ENCODE assay signal across 8 mouse cellular contexts in the genomic region with DNA sequence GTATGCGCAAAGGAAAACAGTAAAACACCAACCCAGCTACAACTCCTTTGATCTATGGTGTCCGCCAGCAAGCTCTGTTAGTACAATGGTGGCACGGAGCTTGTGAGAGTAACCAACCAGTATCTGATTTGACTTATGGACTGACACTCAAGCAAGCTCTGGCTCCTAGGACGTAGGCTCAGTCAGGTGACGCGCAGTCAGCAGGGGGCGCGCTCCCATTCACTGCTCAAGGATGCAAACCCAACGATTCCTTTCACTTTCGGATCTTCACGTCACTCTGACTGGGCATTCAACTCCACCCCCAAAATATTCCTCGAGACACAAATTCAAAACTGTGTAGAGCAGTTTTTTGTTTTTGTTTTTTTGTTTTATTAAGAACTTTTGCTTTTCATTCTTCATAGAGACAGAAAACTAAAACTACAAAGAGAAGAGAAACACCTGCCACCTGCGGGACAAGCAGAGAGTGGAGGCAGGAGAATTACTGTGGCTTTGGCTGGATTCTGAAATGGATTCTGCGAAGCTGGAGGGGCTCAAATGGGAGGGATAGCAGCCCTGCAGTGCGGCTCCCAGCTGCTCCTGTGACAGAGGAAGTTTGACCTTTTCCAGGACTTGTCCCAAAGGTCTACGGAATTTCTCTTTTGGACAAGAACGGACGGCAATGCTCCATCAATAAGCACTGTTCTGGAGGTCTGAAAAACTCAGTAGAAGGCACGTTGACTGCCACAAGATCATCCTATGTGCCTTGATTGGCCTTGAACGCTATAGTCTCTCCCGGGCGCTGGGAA. TPM values are rescaled to one million over a fixed set of nuclear protein-coding genes. Genes with fewer than 3 reads are reported as not detected.
DNase-seq lines count a peak whose midpoint lies in the region; ATAC-seq and TF ChIP-seq lines count a peak whose summit lies in the region.

No protein-coding gene starts in this region.

- 30% methylated on average over 22 of the region's 22 CpGs for WGBS in forebrain, embryonic 13.5 days
- 20% methylated on average over 22 of the region's 22 CpGs for WGBS in liver, embryonic 16.5 days (ENCODE audit: insufficient replicate concordance)
- WGBS in neural tube, embryonic 12.5 days: 39% methylated on average over 22 of the region's 22 CpGs
- WGBS in stomach, postnatal 0 days: 25% methylated on average over 22 of the region's 22 CpGs

- peak; percentile 73 for DNase-seq in ES-E14 (ENCODE audit: low read depth, low spot score)
- DNase-seq in heart, postnatal 10 days: peak; percentile 75 to 84
- DNase-seq in kidney, postnatal 4 days: peak; percentile 86 to 89
- DNase-seq in stomach, postnatal 0 days (ENCODE audit: low spot score): peak; percentile 92

- peak overlapping the region in 1 of 2 experiments; percentile 5; a peak in 1 of 4 replicates for H3K4me3 ChIP-seq in ES-E14 (ENCODE audit: insufficient read depth in 1 of 2, low read depth in 1 of 2, low read length in 2 of 2, poor library complexity in 1 of 2, severe bottlenecking in 1 of 2)
- H3K4me3 ChIP-seq in forebrain, embryonic 13.5 days: peak overlapping the region; percentile 16; the same call in 1 of the 2 replicates
- H3K4me3 ChIP-seq in liver, embryonic 16.5 days (ENCODE audit: low read depth, low read length): peak overlapping the region; percentile 61
- no peak overlapping the region for H3K4me3 ChIP-seq in neural tube, embryonic 12.5 days
- peak overlapping the region; percentile 33 for H3K4me3 ChIP-seq in stomach, postnatal 0 days (ENCODE audit: low read depth, low read length)

- no peak for TF ChIP-seq EP300 in stomach, postnatal 0 days (optimal IDR thresholded peaks at IDR 0.05)

- in situ Hi-C loops in ES-E14 (cut with MboI; ENCODE audit: low sequenced_read_pairs in 2 of 2, unreplicated experiment in 2 of 2): no loop called here

- ATAC-seq in cerebellum, adult (ENCODE audit: insufficient number of reproducible peaks, low FRiP score, low TSS enrichment): peak; percentile 83
- peak; percentile 71; the same call in 1 of the 2 replicates for ATAC-seq in forebrain, embryonic 13.5 days
- ATAC-seq in liver, embryonic 16.5 days (ENCODE audit: low read depth): peak; percentile 93
- peak; percentile 76; the same call in 1 of the 2 replicates for ATAC-seq in neural tube, embryonic 12.5 days (ENCODE audit: low FRiP score, low read depth)
- peak; percentile 90 for ATAC-seq in stomach, postnatal 0 days (ENCODE audit: low FRiP score, low TSS enrichment)

- H3K27ac ChIP-seq in ES-E14 (ENCODE audit: insufficient read depth, low read depth, low read length, poor library complexity, severe bottlenecking): no peak overlapping the region
- no peak overlapping the region for H3K27ac ChIP-seq in forebrain, embryonic 13.5 days
- H3K27ac ChIP-seq in liver, embryonic 16.5 days (ENCODE audit: low read length): no peak overlapping the region
- no peak overlapping the region for H3K27ac ChIP-seq in neural tube, embryonic 12.5 days
- no peak overlapping the region for H3K27ac ChIP-seq in stomach, postnatal 0 days (replicated peaks)

- intact Hi-C loops in heart, postnatal 10 days (cut with DNase I): loop anchor here (2.0 kb wide), 1 partner anchor 90 kb away; no protein-coding TSS in a partner anchor

- TF ChIP-seq CTCF in stomach, postnatal 0 days (IDR thresholded peaks at IDR 0.05; ENCODE audit: low read depth): peak; percentile 92

- H3K4me2 ChIP-seq in forebrain, embryonic 13.5 days: peak overlapping the region; percentile 53
- peak overlapping the region; percentile 75 for H3K4me2 ChIP-seq in liver, embryonic 16.5 days (ENCODE audit: low read depth, low read length)
- H3K4me2 ChIP-seq in neural tube, embryonic 12.5 days (replicated peaks): peak overlapping the region; percentile 52
- H3K4me2 ChIP-seq in stomach, postnatal 0 days (replicated peaks; ENCODE audit: low read depth): peak overlapping the region; percentile 70

- H3K9me3 ChIP-seq in ES-E14 (ENCODE audit: control insufficient read depth, insufficient read depth, low read depth, low read length): no peaks in the 10 kb centered on the region
- no peaks in the 10 kb centered on the region for H3K9me3 ChIP-seq in forebrain, embryonic 13.5 days (replicated peaks)
- no peaks in the 10 kb centered on the region for H3K9me3 ChIP-seq in liver, embryonic 16.5 days (replicated peaks; ENCODE audit: control insufficient read depth, low read length)
- no peaks in the 10 kb centered on the region for H3K9me3 ChIP-seq in neural tube, embryonic 12.5 days
- H3K9me3 ChIP-seq in stomach, postnatal 0 days (ENCODE audit: control insufficient read depth, low read length): no peaks in the 10 kb centered on the region

- H3K9ac ChIP-seq in ES-E14 (ENCODE audit: insufficient read depth, low read depth, low read length, poor library complexity, severe bottlenecking): no peak overlapping the region
- no peak overlapping the region for H3K9ac ChIP-seq in forebrain, embryonic 13.5 days
- peak overlapping the region; percentile 56 for H3K9ac ChIP-seq in liver, embryonic 16.5 days (ENCODE audit: low read depth, low read length)
- no peak overlapping the region for H3K9ac ChIP-seq in neural tube, embryonic 12.5 days
- H3K9ac ChIP-seq in stomach, postnatal 0 days (ENCODE audit: low read length): peak overlapping the region; percentile 50

- no peaks in the 10 kb centered on the region for H3K4me1 ChIP-seq in ES-E14 (ENCODE audit: control insufficient read depth in 2 of 2, insufficient read depth in 2 of 2, low read length in 2 of 2, poor library complexity in 1 of 2)
- H3K4me1 ChIP-seq in forebrain, embryonic 13.5 days: no peaks in the 10 kb centered on the region
- peaks cover 2% of the 10 kb centered on the region; the same call in 1 of the 2 replicates for H3K4me1 ChIP-seq in liver, embryonic 16.5 days (ENCODE audit: control insufficient read depth, low read depth, low read length)
- H3K4me1 ChIP-seq in neural tube, embryonic 12.5 days: no peaks in the 10 kb centered on the region
- H3K4me1 ChIP-seq in stomach, postnatal 0 days (replicated peaks; ENCODE audit: control insufficient read depth, insufficient read depth): no peaks in the 10 kb centered on the region

- no peaks in the 10 kb centered on the region for H3K36me3 ChIP-seq in ES-E14 (ENCODE audit: control insufficient read depth, insufficient read depth, low read length, poor library complexity, severe bottlenecking)
- no peaks in the 10 kb centered on the region for H3K36me3 ChIP-seq in forebrain, embryonic 13.5 days (ENCODE audit: poor library complexity, severe bottlenecking)
- no peaks in the 10 kb centered on the region for H3K36me3 ChIP-seq in liver, embryonic 16.5 days (ENCODE audit: control insufficient read depth, insufficient read depth)
- no peaks in the 10 kb centered on the region for H3K36me3 ChIP-seq in neural tube, embryonic 12.5 days
- no peaks in the 10 kb centered on the region for H3K36me3 ChIP-seq in stomach, postnatal 0 days (ENCODE audit: control insufficient read depth, insufficient read depth, low read length)

- no peaks in the 10 kb centered on the region for H3K27me3 ChIP-seq in forebrain, embryonic 13.5 days
- no peaks in the 10 kb centered on the region for H3K27me3 ChIP-seq in liver, embryonic 16.5 days (ENCODE audit: control insufficient read depth, insufficient read depth, low read depth, low read length)
- H3K27me3 ChIP-seq in neural tube, embryonic 12.5 days (replicated peaks): no peaks in the 10 kb centered on the region
- no peaks in the 10 kb centered on the region for H3K27me3 ChIP-seq in stomach, postnatal 0 days (ENCODE audit: control insufficient read depth, insufficient read depth, low read length)

TF ChIP-seq in ES-E14, 5 proteins besides CTCF, POLR2A, EP300 and RAD21 (continues in another document):
- no peak for TF ChIP-seq ZC3H11A (IDR thresholded peaks at IDR 0.05; ENCODE audit: borderline replicate concordance, low read depth, low read length)
- TF ChIP-seq MAFK (IDR thresholded peaks at IDR 0.05; ENCODE audit: insufficient read depth, low read depth, low read length): no peak

RNA-seq across cellular contexts. Expression of a gene that starts 7.7 kb away (rescaled TPM):
- not detected in 2 replicates for total RNA-seq in ES-E14 (2012; rRNA removed)
- polyA plus RNA-seq in forebrain, embryonic 13.5 days (2015; fragmentation: Nextera tagmentation; extraction: Ambion mirVana): not detected in 2 replicates
- not detected for total RNA-seq in heart, postnatal 10 days (2021)
- not detected in 2 replicates for polyA plus RNA-seq in liver, embryonic 16.5 days (2015; fragmentation: Nextera tagmentation; extraction: Ambion mirVana)
- not detected in 2 replicates for polyA plus RNA-seq in neural tube, embryonic 12.5 days (2016; fragmentation: Nextera tagmentation; extraction: Ambion mirVana)
- not detected in 2 replicates for polyA plus RNA-seq in stomach, postnatal 0 days (2015; fragmentation: Nextera tagmentation; extraction: Ambion mirVana)

RNA-seq across cellular contexts. Expression of a gene that starts 21.2 kb away (rescaled TPM):
- not detected in 2 replicates for total RNA-seq in ES-E14 (2012; rRNA removed)
- polyA plus RNA-seq in forebrain, embryonic 13.5 days (2015; fragmentation: Nextera tagmentation; extraction: Ambion mirVana): not detected in 2 replicates
- not detected for total RNA-seq in heart, postnatal 10 days (2021)
- not detected in 2 replicates for polyA plus RNA-seq in liver, embryonic 16.5 days (2015; fragmentation: Nextera tagmentation; extraction: Ambion mirVana)
- not detected in 2 replicates for polyA plus RNA-seq in neural tube, embryonic 12.5 days (2016; fragmentation: Nextera tagmentation; extraction: Ambion mirVana)
- not detected in 2 replicates for polyA plus RNA-seq in stomach, postnatal 0 days (2015; fragmentation: Nextera tagmentation; extraction: Ambion mirVana)

RNA-seq across cellular contexts. Expression of a gene that starts 27.8 kb away (rescaled TPM):
- total RNA-seq in ES-E14 (2012; rRNA removed): not detected in 2 replicates
- polyA plus RNA-seq in forebrain, embryonic 13.5 days (2015; fragmentation: Nextera tagmentation; extraction: Ambion mirVana): not detected in 2 replicates
- total RNA-seq in heart, postnatal 10 days (2021): not detected
- not detected in 2 replicates for polyA plus RNA-seq in liver, embryonic 16.5 days (2015; fragmentation: Nextera tagmentation; extraction: Ambion mirVana)
- not detected in 2 replicates for polyA plus RNA-seq in neural tube, embryonic 12.5 days (2016; fragmentation: Nextera tagmentation; extraction: Ambion mirVana)
- not detected in 2 replicates for polyA plus RNA-seq in stomach, postnatal 0 days (2015; fragmentation: Nextera tagmentation; extraction: Ambion mirVana)

RNA-seq across cellular contexts. Expression of a gene that starts 41.8 kb away (rescaled TPM):
- total RNA-seq in ES-E14 (2012; rRNA removed): not detected in 2 replicates
- polyA plus RNA-seq in forebrain, embryonic 13.5 days (2015; fragmentation: Nextera tagmentation; extraction: Ambion mirVana): not detected in 2 replicates
- not detected for total RNA-seq in heart, postnatal 10 days (2021)
- not detected in 2 replicates for polyA plus RNA-seq in liver, embryonic 16.5 days (2015; fragmentation: Nextera tagmentation; extraction: Ambion mirVana)
- not detected in 2 replicates for polyA plus RNA-seq in neural tube, embryonic 12.5 days (2016; fragmentation: Nextera tagmentation; extraction: Ambion mirVana)
- not detected in 2 replicates for polyA plus RNA-seq in stomach, postnatal 0 days (2015; fragmentation: Nextera tagmentation; extraction: Ambion mirVana)

RNA-seq across cellular contexts. Expression of a gene that starts 52.8 kb away (rescaled TPM):
- total RNA-seq in ES-E14 (2012; rRNA removed): not detected in 2 replicates
- polyA plus RNA-seq in forebrain, embryonic 13.5 days (2015; fragmentation: Nextera tagmentation; extraction: Ambion mirVana): not detected in 2 replicates
- total RNA-seq in heart, postnatal 10 days (2021): not detected
- polyA plus RNA-seq in liver, embryonic 16.5 days (2015; fragmentation: Nextera tagmentation; extraction: Ambion mirVana): not detected in 2 replicates
- not detected in 2 replicates for polyA plus RNA-seq in neural tube, embryonic 12.5 days (2016; fragmentation: Nextera tagmentation; extraction: Ambion mirVana)
- not detected in 2 replicates for polyA plus RNA-seq in stomach, postnatal 0 days (2015; fragmentation: Nextera tagmentation; extraction: Ambion mirVana)

Comparison
In these comparisons a context has a peak if more than half of its experiments do, and no peak if none do; other contexts are left out.
1. H3K9ac ChIP-seq: peak in liver, embryonic 16.5 days (single experiment) and stomach, postnatal 0 days (single experiment); none in ES-E14 (single experiment), forebrain, embryonic 13.5 days (single experiment) and neural tube, embryonic 12.5 days (single experiment).
2. Peak in every context shown above with its lines, with median percentiles within 50 percentile points of each other: DNase-seq, ATAC-seq and H3K4me2 ChIP-seq.